Mouse (Mus musculus) thymus, postnatal 36 days (tissue): ENCODE results near the gene Snd1.
A peak's percentile ranks its signal among the peaks of the same experiment; 100 is the strongest.

Experiments used
- DNase-seq, 2 experiments: peaks; one replicate each; pipeline ENCODE4 v3.0.0; 2022; ENCODE audit warnings: mixed read lengths in 2 of 2

The Snd1 gene

DNA sequence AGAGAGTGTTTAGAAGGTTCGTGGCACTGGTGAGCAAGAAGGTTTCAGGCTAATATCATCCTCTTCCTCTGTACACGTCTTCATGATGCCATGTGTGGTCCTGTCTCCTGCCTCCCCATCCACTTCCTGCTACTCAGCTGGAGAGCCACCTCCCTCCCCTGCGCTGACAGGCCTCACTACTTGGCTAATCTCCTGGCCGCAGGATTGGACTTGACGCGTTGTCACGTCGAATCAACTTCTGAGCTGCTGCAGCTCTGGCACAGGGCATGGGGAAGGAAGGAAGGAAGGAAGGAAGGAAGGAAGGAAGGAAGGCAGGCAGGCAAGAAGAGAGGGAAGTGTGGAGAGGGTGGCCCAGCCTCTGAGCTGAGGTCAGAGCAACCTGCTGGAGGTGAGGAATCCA is 404.4 kb downstream of the Snd1 start:
- DNase-seq = no peak

DNA sequence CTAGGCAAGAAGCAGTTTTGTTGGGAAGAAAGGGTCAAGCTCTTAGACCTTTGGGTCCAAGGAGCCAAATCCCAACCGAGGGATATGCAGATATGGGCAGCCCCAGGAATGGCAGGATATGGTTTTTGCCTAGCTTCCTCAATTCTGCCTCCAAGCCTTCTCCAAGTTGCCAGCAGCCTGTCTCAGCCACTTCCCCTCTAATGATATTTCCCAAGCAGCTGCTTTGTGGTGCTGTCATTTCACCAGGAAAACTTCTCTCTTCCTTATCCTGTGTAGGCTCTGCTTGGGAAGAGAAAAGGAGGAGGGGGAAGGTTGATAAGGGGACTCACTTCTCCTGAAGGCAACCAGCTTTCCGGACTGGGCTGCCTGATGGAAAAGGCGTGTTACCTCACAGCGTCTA is 406.0 kb downstream of the Snd1 start:
- no peak for DNase-seq

DNA sequence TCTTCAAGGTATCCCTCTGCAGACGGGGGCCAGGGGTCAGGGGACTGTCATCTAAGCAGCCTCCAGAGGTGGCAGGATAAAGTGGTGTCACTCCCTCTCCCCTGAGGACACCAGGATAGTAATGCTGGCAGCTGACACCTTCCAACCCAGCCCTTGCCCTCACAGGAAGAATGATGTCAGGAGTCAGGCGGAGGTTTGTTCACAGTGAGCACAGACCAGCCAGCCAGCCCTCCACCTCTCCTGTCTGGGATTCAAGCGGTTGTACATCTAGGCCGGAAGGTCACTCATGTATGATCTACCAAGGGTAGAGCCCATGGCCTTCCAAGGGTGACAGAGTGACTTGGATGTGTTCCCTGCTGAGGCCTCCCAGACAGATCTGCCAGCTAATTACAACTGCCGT is 408.6 kb downstream of the Snd1 start:
- no peak for DNase-seq

DNA sequence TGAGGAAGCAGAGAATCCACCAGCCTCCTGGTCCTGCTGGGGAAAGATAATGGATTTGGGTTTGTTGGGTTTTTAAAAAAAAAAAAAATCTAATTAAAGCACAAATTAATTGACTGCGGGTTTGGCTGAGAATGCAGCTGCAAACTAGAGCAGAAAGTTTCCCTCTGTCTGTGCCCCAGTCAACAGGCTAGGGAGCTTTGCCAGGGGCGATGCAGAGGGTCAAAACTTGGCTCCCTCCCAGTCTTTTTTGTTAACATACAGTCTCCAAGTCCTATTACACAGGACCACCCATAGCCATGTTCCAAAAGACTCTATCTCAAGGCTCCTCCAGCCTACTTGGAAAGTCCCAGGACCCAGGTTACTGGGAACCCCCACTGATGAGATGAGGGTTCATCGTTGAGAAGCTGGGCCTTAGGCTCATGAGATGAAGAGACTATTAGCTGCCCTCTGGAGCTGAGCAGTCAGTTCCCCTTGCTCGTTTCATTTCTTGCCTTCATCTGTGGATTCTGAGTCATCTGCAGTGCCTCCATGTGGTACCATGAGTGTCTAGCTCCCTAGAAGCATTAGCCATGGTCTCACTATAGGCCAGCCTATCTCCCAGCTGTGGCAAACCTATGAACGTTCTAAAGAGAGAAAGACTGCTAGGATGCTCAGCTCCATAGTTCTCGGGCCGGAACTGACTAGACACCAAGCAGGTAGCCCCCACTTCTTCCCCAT is 411.9 kb downstream of the Snd1 start:
- DNase-seq = no peak

DNA sequence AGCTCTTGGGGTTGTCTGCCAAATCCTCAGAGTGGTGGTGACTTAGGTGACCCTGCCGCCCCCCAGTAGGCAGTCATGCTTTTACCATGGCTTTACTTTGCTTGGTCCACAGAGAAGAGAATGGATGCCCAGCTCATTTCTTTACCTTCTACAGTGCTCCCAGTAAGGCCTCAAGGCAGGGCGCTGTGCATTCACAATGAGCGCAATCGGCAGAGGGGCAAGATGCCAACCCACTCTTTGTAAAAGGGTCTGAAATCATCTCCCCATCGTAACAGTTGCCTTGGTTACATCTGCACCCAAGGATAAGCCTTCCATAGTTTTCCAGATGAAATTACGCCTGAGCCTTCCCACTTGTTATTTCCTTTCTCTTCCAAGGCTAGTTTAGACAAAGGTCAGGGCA is 415.5 kb downstream of the Snd1 start:
- DNase-seq = no peak

DNA sequence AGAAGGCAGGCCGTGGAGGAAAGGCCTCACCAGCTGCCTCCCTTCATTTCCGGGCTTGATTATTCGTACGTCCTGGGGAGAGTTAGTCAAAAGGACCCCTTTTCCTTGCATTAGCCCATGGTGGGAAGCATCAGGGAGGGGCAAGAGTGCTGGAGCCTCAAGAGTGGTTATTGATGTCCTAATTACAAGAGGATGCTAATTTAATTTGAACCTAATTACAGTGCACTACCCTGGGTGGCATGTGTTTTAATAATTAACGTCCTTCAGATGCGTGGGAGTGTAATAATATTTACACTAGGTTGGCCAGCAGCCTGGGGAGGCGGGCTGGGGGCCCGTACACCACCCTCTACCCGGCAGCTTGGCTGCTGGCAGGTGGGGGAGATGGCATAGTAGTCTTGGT is 416.5 kb downstream of the Snd1 start:
- DNase-seq = no peak

DNA sequence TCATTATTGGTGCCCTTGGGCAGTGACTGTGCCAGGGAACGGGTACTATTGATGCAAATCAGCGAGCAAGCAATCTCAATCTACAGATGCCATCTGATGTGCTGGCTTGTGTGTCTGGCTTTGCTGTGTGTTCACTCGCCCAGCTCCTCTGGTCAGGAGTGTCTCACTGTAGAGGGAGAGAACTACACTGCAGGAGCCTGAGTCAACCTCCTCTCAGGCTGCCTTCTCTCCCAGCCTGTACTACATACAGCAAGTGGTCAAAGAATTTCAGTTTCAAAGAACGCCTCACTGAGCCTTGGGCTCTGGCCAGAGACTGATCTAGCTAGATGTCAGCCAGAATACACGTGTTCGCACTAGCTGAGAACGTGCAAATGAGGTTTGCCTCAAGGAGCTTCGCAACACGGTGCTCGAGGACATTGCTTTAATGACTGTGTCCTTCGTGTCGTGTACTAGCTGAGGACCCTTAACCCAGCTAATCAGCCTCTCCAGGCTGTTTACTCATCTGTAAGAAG is 420.1 kb downstream of the Snd1 start:
- no peak for DNase-seq

DNA sequence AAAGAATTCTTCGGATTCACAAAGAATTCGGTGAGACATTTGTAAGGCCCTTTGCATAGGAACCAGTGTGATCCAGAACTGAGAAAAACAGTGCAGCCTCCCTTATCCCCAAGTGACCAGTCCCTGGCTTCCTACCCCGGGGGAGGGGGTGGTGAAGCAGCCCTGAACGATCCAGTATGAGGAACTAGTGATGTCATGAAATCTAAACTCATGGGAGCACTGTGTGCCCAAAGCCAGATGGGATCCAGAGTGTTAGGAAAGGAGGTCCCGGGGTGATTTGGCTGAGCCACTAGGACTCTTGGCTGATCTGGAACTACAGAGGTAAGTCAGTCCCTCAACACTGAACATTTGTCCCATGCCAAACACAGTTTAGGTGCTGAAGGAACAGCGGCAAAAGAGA is 420.8 kb downstream of the Snd1 start:
- no peak for DNase-seq

DNA sequence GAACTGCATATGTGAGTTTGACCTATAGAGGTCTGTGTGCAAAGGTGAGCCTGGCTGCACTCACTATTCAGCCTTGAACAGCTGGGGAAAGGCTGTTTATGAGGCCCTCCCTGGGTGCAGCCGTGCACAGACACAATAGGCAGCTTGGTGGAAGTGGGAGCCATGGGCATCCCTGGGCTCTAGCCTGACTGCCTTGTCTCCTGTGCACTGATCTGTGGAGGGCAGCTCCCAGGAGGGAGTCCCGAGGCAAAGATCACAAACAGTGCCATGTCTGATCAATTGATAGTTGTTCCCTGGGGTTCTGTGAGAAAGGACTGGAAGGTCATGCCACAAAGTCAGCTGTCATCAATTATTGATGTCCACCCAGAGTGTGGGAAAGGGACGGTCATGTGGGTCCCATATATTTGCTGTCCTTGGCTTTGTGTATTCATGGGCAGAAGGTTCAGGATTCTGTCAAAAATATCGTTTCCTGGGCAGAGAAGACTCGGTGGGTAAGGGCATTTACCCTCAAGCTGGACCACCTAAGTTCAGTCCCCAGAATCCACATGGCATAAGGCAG is 421.9 kb downstream of the Snd1 start:
- no peak for DNase-seq

DNA sequence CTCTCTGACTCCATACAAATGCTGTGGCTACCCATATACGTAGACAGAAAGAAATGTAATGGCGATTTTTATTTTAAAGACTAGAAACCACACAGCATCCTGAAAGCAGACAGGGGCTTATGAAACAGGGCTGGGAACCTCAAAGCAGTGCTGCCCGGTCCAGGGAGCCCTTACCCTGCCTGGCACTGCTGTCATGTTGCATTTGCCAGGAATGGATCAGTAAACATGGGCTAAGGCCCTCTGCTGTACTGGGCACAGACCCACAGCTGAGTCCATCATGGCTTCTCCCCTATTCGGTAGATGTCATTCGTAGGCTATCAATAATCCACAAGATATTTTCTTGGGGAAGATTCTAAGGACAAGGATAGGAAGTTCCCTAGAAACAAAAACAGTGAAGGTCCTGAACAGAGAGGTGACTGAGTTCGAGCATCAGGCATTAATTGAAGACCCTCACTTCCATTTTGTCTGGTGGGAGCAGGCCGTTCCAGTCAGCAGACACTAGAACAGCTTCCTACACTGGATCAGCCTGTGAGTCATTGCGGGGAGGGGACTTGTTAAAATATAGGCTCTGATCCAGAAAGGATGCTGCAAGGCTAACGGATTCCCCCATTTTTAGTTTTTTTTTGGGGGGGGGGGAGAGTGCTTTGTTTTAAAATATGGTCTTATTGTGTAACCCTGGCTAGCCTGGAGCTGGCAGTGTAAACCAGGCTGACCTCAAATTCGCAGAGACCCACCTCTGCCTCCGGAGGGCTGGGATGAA is 422.6 kb downstream of the Snd1 start:
- no peak for DNase-seq

DNA sequence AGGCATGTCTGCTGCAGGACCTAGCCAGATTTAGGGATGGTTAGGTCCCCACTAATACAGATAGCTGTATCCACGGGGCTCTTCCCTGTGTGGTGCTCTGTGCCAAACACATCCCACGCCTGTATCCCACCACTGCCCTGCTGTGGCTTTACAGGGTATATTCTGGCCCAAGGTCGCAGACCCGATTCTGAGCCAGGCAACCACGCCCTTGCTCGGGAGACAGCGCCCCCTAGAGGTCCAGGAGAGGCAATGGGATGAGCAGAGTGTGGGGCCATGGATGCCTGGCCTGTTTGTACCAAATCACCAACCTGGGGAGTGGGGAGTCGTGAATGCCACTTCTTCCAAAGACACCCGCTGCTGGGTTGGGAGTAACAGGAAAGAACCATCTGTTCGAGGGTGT is 423.9 kb downstream of the Snd1 start:
- DNase-seq = peak; percentile 26 to 28

DNA sequence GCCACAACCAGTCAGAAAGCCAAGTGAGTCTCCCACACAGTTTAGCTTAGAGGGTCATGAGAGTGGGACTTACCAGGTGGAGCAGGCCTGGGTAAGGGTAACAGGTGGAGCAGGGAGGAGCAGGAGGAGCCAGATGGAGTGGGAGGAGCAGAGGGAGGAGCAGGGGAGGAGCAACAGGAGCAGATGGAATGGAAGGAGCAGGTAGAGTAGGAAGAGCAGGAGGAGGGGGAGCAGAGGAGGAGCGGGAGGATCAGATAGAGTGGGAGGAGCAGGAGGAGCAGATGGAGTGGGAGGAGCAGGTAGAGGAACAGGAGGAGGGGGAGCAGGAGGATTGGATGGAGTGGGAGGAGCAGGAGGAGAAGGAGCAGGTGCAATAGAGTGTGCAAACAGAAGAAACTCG is 427.6 kb downstream of the Snd1 start:
- no peak for DNase-seq

DNA sequence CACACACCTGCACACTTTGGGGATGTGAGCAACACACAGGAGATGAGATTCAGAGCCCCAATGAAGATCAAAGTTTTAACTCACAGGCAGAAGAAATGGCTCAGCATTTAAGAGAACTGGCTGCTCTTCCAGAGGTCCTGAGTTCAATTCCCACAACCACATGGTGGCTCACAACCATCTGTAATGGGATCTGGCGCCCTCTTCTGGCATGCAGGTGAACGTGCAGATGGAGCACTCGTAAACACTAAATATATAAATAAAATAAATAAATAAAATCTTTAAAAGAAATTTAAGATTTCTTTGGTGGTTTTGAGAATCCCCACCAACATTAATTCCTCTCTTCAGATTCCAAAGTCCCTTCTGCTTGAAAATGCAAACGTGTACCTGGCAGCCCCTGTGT is 429.5 kb downstream of the Snd1 start:
- DNase-seq = no peak

DNA sequence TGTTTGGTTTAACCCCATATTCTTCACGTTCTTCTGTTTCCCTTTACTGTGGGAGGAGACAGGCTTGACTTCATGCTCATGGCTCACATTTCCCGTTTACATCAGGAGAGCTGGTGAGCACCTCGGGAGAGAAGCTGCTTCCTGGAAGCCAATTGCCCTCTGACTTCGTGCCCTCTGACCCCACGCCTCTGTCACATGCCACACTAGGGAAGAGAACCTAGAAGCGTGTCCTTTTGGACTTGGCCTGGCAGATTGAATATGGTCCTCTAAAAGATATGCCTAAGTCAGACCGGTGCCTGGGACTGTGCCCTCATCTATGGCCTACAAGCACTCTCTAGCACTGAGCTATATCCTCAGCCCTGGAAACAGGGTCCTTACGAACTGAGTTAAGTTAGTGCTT is 430.4 kb downstream of the Snd1 start:
- no peak for DNase-seq

DNA sequence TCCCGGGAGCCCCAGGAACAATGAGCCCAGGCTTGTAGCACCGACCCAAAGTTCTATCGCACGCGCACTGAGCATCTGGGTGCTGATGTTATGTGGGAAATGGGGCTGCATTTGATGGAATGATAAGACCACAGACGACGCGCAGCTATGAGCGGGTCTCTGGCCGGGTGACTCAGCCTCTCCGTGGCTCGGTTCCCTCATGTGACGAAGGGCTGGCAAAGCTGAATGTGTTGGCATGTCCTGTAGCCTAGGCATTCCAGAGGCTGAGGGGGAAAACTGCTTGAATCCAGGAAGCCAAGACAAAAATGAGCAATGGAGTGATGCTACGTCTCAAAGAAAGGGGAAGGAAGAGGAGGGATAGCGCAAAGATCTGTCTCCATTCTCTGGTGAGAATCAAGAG is 434.9 kb downstream of the Snd1 start:
- no peak for DNase-seq

DNA sequence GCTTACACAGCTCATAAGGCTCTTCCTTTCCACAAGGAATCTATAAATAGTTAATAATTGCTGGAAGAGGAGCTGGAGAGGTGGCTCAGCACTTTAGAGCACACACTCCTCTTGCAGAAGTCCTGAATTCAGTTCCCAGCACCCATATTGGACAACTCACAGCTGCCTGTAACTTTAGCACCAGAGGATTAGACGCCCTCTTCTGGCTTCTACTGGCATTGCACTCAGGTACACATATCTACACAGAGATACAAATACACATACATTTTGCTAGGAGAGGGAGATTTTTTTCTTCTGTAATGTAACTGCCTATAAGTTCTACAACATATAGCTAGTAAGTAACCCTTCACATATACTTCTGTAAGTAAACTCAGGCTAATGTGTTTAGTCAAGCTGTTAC is 440.0 kb downstream of the Snd1 start:
- DNase-seq = no peak

DNA sequence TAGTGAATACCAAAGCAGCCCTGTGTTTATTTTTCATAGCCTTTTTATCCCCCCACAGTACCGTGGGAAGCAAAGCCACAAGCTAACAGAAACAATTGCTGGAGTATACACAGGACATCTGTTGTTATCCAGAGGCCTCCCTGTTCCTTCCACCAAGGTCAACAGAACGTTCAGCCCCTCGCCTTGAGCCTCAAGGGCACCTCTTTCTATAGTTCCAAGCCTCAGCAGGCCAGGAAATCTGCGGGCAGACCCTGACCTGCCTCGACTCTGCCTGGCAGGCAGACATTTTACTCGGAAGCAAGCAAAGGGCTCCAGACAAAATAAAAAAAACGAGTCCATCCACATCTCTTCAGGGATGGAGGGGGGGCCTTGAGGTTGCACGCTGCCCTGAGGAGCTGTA is 441.7 kb downstream of the Snd1 start:
- no peak for DNase-seq

DNA sequence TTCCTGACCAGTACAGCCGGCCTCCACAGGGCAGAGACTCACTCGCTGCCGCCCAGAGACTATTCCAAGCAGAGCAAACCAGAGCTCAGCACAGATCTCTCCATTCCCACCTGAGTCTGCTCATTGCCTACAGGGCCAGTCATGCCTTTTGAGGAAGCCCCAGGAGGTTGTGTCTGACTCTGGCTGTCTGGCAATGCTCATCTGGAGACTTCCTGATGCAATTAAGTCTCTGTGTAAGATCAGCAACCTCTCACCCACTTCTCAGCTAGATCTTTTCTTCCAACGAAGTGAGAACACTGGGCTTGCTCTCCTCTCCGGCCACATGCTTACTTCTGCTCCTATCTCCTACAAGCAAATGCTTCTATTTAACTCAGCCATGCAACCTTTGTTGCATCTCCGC is 444.4 kb downstream of the Snd1 start:
- DNase-seq = no peak

DNA sequence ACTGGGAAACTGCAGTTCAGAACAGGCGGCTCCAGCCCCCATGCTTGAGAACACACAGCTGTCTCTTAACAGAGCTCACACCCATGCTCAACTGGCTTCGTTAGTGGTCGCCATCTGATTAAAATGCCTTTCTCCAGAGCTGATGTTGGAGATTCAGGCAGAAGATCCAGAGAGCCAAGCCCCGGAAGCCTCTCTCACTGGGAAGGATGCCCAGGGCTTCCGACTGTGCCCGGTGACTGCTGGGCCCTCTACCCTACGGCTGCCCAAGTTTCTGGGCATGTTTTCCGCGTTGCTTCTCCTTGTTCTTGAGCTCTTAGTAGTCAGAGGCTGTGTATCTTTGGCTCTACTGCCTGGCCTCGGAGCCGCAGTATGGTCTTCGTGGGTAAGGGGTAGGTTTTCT is 447.4 kb downstream of the Snd1 start:
- no peak for DNase-seq

DNA sequence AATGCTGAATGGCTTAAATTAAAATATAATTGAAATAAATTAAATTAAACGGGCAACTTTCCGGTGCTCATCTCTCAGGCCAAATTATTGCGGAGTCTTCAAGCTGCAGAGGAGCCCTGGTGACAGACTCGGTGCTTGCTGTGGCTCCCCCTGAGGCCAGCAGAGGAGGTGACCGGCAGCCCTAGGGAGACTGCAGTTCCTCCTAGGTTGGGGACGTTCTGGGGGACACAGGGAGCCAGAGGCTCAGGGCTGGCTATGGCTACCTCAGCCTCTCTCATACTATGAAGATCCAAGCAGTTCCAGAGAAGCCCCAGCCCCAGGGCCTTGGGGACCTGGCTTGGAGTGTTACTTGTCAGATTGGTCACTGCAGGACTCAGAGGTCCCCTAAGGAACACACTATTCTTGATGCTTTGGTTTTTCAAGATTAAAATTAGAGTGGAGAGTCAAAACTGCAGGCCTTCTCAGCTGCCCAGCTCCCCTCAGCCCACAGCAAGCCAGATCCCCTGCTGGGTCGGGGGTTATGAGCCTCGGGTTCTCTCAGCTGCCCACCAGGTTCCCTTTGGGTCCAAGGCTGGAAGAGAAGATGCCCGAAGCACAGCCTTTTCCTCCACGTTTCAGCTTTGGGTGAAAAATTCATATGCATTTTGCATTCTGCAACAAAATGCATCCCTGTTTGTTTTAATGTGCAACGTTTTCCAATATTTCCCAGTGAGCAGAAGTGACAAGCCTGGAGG is 448.3 kb downstream of the Snd1 start:
- DNase-seq = no peak

DNA sequence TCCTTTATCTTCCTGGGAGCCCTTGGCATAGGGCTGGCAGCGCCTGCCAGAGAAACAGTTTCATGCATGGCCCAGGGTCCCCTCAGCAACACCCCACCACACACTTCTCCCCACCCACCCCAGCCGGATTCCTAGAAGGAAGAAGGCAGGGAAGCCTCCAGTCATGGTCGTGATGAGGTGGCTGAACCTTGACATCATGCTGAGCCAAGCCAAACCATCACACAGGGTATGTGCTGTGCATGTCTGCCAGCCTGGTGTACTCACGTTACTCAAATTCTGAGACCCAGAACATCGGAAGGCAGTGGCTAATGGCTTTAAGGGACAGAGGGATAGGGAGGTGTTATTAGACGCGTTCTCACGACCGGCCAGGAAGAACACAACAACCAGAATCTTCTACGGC is 448.9 kb downstream of the Snd1 start:
- no peak for DNase-seq

DNA sequence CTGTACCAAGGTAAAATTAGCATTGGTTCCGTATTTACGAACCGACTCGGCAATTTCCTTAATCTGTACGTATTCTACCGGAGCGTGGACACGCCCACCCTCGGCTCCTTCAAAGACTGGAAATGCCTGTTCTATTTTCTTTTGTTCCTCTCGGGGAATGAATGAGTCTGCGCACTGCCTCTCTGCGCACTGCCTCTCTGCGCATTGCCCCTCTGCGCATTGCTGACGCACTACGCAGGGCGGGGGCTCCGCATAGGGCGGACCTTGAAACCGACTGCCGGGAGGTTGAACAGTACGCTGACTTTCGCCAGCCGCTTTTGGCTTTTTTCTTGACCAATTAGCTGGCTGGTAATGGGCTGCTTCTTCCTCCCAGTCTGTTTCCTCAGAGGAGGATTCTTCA is 453.0 kb downstream of the Snd1 start:
- DNase-seq = peak in 1 of 2 experiments; percentile 17

DNA sequence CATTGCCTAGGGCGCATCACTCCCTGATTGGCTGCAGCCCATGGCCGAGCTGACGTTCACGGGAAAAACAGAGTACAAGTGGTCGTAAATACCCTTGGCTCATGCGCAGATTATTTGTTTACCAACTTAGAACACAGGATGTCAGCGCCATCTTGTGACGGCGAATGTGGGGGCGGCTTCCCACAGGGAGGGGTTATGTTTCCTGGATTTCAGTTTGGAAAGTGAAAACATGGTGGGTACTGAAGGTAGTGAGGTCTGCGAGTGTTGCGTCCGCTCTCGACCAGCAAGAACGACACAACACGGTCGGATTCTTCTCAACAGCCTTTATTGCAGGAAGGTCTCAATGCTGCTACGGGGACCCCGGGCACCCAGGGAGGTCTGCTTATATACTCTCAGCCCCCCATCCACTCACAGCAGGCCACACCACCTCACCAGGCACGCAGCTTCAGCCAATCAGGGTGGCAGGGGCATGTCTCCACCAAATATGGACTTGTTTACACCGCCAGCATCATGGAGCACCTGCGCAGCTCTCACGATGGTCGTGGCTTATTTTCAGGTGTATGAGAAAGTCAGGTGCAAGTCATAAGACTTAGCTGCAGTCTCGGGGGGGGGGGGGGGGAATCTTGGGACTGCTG is 454.3 kb downstream of the Snd1 start:
- peak in 1 of 2 experiments; percentile 19 for DNase-seq
